Mouse (Mus musculus) heart, postnatal 36 days (tissue): ENCODE results near the gene Hdac4. TPM values are rescaled to one million over a fixed set of nuclear protein-coding genes. Genes with fewer than 3 reads are reported as not detected.
A peak's percentile ranks its signal among the peaks of the same experiment; 100 is the strongest.

Experiments used
- DNase-seq, 2 experiments: peaks; one replicate each; pipeline ENCODE4 v3.0.0; 2021 to 2022
- intact Hi-C: fragments of 180-260 bp; cut with DNase I; formaldehyde crosslinking; loops from one replicate; pipeline ENCODE4 v1.15.1; 2025
- total RNA-seq, 2 experiments: library from RNA; stranded (reverse); gene quantifications; 2 replicates each; pipeline ENCODE4 v1.2.3; 2021

The Hdac4 gene
- total RNA-seq, 2 experiments from 2014 or later, result 48.4 to 52.1 TPM

DNA sequence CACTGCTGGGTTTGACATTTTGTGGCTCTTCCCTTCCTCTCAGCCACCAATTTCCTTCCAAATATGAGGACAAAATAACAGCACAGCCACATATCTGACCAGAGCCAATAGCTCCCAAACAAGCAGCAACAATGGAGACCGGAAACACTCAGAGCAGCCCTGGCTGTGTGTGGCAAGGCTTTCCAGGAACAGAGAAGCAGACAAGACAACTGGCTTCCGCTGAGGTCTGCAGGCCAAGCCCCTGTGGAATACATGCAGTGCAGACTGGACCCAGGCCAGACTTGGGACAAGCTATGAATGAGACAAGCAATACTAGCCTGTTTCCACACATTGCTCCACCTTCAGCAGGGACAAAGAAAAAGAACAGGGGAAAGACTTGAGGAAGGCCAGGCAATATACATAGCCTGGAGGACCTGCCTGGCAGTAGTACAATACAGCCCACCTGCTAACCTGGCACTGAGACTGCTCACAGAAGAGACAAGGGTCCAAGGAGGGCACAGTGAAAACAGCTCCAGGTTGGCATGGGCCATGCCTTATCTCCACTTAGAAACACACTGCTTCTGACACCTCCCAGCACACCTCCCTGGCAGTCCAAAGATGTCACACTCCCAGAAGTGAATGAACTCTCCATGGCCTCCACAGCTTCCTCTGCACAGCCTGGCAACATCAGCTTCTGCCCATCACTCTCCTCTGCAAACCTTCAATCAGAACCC, 58.2 kb downstream of the Hdac4 start:
- intact Hi-C loops, result no loop called here
- peak; percentile 71 to 78 for DNase-seq

DNA sequence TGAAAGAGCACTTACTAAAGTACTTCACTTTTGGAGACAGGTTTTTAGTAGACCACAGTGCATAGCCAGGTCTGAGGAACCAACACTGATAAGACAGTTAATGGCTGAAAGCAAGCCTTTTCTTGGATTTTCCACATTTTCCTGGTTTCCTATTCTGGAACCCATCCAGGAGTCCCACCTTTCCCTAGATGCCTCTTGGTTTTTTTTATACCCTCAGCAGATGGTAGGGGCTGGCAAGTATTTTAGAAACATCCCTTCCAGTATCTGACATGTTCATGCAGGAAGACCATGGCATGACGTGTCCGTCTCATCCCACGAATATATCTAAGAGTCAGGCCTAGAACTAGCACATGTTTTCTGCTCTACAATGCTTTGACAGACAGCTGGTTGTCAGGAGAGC, 59.1 kb downstream of the Hdac4 start:
- no peak for DNase-seq
- intact Hi-C loops, result no loop called here

DNA sequence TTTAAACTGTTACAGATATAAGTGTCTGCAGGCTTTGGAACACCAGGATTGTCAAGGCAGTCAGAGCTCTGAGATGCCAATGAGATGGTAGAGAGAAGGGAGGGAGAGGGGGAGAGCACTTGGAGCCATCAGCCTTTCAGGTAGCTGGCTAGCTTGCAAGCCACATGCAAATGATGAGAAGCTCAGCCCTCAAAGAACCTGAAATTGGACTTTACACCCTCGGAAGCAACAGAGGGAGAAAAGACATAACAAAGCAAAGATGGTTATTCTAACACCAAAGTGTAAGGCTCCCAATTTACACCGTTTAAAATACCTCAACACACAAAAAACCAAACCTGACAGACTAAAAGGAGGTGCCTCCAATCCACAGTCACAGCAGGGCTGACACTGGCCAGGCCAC, 63.3 kb downstream of the Hdac4 start:
- intact Hi-C loops, result no loop called here
- no peak for DNase-seq

DNA sequence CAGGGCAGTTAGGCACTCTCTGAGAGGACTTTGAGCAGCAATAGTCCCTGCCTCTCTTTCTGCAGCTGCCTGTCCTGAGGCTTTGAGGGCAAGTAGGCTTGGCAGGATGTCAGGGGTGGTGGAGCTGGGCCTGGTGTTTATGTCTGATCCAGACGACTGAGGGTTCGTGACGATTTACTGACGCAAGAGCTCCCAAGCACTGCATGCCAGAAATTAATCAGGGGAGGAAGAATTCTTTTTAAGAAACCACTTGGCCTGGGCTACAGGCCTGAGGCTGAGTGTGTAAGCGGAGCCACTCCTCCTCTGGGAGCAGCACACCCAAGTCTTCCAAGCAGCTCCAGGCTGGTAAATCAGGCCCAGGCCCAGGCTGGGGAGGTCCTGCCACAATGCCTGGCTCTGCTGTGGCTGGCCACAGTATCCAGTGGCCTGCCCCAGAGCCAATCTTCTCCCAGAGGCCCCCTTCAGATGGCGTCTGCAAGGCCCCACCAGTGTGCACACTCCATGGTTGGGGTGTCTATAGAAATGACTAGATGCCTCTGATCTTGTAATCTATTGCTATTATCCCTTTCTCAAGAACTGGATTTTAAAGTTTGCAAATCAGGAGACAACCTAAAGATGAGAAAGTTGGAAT, 64.9 kb downstream of the Hdac4 start:
- peak; percentile 71 to 77 for DNase-seq
- intact Hi-C loops, result loop anchor here (2.0 kb wide), 2 partner anchors 18 to 48 kb away; no protein-coding TSS in a partner anchor

DNA sequence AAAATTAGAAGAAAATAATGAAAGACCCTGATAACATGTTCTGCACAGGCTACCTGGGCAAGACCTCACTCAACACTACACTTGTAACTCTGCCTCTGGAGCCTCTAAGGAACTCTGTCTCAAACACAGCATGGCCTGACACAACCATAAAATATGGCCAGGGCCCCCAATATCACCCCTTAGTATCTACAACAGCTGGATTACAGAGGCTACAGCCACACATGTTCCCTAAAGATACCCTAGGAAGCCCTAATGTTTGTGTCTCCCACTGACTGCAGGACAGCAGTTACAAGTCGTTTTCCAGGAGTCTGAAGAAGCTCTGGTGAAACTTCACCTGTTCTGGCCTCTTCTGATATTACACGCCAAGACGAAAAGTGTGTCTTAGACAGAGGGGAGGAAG, 65.7 kb downstream of the Hdac4 start:
- intact Hi-C loops, result loop anchor here (2.0 kb wide), 2 partner anchors 17 to 49 kb away; no protein-coding TSS in a partner anchor
- DNase-seq, result no peak

DNA sequence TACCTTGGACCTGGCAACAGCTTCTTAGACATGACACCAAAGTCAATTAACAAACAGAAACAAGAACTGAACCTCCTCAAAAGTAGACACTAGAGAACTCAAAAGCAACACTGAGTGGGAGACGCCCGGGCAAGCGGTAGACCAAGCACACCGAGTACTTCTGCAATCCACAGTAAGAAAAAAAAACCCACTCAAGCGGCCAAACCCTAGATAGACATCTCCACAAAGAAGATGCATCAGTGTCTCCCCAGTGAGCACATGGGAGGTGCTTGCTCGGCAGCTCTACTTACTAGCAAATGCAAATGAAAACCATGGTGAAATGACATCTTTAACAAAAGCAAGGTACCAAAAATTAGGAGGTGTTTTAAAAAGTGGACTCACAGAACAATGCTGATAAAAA, 67.7 kb downstream of the Hdac4 start:
- intact Hi-C loops, result no loop called here
- DNase-seq, result no peak

DNA sequence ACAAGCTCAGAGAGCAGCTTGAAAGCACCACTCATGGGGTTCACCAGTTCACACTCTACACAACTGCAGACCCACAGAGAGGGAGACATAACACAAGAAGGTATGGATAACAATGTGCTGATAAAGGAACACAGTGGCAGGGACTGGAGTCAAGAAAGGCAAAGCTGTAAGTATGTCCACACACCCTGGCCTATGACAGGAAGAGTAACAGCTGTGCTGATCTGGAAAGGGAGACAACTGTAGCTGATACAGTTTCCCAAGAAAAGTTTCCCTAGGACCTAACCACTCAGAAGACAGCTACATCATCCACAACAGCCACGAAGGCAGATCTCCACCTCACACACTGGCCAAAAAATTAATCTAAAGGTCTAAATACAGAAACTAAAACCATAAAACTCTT, 68.1 kb downstream of the Hdac4 start:
- DNase-seq, result no peak
- intact Hi-C loops, result no loop called here

DNA sequence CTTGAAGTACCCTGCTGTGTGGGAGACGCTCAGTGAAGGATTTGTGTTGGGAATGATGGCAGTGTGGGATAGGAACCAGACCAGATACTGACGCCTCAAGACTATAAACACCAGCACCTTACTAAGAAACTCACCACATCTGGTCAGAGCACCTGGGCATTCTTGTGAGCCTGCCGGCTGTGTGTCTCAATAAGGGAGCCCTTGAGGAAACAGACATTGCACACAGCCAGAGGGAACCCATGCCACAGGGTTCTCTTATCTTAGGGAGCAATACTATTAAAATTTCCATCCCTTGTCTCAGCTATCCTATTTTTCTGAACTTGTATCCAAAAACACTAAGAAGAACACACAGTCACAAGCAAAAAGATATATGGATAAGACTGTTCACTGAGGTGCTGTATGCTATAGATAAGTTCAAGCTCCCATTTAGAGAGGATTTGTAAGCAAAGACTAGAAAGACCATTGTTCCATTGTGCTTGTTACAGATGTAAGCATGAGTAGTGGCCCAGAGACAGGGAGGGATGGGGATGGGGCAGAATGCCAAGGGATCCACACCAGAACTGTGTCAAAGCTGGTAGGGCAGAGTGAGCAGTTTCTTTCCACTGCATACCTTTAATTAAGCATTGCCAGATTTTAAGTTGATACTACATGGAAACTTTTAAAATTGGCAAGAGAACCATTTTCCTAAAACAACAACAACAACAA, 70.8 kb downstream of the Hdac4 start:
- intact Hi-C loops, result no loop called here
- no peak for DNase-seq

DNA sequence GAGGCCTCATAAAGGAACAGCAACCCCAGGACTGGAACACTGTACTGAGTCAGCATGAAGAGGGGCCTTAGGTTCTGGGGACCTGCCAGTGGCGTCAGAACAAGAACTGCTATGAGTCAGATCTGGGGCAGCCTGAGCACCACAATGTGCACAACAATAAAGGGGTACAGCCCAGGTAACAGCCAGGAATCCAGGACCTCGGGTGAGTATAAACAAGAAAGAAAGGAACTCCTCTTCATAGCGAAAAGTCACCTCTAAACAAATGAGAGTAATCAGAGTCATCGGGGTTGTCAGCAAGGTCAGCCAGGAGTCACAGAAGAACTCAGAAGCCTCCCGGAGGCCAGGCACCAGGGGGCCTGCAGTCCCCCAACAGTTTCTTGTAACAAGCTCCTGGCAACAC, 76.2 kb downstream of the Hdac4 start:
- intact Hi-C loops, result no loop called here
- DNase-seq, result no peak

DNA sequence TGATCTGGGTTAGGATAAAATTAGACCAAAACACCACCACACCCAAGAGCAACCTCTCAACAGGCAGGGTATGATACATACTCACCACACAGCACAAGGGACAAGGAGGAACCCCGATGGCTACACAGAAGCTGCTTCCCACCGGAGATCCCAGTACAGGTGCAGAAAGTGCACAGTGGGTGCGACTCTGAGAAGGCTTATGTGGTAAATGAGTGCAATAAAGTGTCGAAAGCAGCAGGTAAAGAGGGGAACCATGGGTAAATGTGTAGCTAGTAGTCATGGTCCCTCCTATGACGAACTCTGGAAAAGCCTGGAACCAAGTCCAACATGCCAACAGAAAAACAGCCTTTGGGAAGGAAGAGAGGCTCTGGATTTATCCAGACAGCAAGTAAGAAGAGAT, 77.9 kb downstream of the Hdac4 start:
- intact Hi-C loops, result no loop called here
- DNase-seq, result no peak

DNA sequence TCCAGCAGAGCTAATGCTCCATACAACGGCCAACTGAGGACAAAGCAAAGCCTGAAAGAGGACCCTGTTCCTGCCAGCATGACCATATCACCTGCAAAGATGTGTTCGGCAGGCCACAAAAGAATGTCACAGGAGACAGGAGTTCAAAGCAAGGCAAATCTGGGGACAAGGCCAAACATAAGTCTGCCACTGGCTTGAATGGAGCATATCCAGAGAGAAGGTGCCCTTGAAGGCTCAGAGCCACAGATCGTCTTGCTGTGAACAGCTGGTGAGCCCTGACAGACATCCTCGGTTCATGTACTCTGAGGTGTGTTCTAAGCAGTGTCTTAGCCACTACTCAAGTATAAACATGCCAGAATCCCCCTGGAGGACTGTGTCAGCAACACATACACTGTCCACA, 79.3 kb downstream of the Hdac4 start:
- DNase-seq, result peak in 1 of 2 experiments; percentile 21
- intact Hi-C loops, result no loop called here

DNA sequence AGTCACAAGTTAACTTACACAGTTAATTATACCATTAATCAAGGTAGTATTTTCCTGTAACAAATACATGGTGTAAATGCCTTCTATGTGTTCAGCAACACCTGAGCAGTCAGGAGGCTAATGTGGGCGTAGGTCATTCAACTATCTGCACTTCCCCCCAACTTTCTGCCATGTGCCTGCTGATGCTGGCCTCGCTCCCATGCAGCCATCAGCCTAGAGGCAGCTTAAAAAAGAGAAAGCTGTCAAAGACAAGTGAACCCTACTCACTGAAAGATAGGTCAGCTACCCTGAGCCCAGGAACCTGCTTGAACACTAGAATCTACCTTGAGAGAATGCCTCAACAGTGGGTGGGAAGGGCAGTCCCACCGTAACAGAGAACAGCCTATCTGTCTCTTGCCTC, 81.4 kb downstream of the Hdac4 start:
- no peak for DNase-seq

DNA sequence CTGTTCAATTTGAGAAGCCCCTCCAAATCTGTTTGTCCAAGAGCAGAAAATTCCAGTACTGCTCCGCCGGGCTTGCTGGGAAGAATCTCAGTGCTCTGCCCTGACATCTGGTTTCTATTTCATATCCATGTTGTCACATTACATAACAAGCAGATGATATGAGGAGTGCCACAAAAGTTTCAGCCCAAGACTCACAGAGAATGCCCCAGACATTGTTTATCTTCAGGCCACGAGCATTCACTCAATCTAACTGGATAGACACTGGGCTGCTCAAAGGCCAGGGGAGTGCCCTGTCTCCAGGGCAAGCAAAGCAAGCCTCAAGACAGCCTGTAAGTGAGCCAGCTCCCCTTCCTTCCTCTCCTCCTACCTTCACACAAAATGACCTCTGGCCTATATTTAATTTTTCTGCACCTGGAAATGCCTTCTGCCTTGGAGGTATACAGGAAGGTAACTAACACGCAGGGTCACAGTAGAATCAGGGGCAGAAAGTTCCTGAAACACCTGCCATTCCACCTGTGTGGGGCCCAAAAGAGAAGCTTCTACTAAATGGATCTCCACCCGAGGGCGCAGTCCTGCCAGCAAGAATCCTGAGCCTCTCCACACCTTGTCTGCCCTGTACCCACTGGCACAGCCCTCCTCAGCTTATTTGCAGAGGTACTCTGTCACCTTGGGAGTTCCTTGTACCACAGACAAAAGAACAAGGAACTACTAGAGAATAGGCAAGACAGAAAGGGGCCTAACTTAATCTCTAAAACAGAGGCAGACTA, 82.1 kb downstream of the Hdac4 start:
- DNase-seq, result peak in 1 of 2 experiments; percentile 44
- intact Hi-C loops, result loop anchor here (2.0 kb wide), 1 partner anchor 17 kb away; no protein-coding TSS in a partner anchor

More for the DNA sequence above, 81.4 kb downstream of the Hdac4 start:
- intact Hi-C loops, result no loop called here

DNA sequence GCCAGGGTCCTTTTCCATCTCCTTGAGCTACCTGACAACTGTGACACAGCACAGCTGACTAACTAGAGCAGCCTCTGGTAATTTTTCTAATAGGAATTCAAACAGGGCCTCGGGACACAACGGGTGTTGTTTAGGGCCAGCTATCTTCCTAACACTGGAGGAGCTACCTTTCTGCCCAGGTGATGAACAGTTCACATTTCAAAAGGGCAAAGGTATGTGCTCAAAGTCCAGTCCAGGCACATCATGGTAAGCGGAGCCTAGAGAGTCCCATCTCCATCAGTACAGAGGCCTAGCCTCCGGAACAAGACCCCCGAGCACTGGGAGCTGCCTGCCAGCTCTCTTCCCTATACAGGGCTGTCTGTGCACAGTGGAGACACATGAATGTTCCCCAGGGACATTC, 82.9 kb downstream of the Hdac4 start:
- no peak for DNase-seq
- intact Hi-C loops, result loop anchor here (2.0 kb wide), 1 partner anchor 18 kb away; no protein-coding TSS in a partner anchor

DNA sequence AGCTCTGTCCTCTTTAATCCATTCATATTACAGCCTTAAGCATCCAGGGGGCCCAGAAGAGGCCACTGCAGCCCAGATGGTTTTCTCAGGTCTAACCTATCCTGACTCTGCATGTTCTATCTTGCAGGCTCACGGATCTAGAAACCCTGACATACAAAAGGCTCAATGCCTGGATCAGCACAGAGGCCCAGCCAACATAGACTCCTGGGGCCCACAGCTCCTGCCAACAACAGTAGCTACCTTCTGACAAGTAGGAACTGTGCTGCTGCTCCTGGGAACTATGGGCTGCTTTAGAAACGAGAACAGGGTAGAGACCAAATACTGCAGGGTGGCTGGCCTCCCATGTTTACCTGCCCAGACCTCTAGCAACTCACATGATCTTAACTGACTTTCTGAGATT, 83.9 kb downstream of the Hdac4 start:
- peak in 1 of 2 experiments; percentile 19 for DNase-seq
- intact Hi-C loops, result no loop called here

DNA sequence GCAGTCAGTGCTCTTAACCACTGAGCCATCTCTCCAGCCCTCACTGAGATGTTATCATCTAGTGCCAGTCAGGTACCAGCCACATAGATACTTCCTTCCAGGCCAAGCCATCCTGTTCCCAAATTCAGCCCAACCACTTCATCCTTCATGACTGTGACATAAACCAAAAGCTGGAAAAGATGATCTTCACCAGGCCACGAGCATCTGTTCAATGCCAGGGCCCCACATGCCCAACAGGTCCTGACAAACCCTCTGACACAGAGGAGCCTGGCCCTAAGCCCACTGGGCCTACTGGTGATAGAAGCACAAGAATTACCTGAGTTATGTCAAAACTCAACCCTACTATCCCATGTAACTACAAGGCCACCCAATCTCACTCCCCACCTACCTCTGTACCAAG, 84.5 kb downstream of the Hdac4 start:
- DNase-seq, result no peak
- intact Hi-C loops, result no loop called here

DNA sequence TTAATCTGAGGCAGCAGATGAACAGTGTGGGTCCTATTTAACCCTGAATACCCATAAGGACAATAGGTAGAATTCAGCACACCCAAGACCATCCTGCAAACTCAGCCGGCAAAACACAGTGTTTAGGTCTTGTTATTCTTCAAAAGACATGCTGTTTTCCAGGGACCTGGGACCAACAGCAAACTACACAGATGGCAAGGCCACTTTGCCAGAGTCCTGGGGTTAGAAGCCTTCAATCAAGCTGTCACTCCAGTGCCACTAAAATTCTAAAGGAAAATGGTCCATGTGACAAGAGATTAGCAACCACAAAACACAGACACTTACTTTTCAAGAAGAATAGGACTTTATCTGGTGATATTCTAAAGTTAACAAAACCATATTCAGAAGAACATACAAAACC, 86.3 kb downstream of the Hdac4 start:
- intact Hi-C loops, result loop anchor here (5.0 kb wide), 1 partner anchor 72 kb away; no protein-coding TSS in a partner anchor
- DNase-seq, result no peak

DNA sequence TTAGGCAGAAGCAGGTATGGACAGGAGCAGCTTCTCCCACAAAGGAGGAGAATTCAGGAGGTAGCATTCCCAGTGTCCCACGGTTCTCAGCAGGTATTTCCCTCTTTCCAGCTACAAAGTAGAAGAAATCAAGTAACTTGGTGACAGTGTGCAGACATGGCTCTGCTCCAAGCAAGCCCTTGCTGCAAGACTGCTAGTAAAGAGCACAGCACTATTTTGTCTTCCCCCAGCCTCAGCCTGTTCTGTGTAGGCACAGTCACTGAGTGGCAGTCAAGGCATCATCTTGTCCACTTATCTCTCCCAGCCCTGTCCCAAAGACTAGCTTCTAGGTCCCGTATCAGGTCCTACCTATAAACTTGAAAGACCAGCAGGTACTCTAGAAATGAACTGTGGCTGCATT, 86.9 kb downstream of the Hdac4 start:
- no peak for DNase-seq
- intact Hi-C loops, result loop anchor here (5.0 kb wide), 1 partner anchor 71 kb away; no protein-coding TSS in a partner anchor

DNA sequence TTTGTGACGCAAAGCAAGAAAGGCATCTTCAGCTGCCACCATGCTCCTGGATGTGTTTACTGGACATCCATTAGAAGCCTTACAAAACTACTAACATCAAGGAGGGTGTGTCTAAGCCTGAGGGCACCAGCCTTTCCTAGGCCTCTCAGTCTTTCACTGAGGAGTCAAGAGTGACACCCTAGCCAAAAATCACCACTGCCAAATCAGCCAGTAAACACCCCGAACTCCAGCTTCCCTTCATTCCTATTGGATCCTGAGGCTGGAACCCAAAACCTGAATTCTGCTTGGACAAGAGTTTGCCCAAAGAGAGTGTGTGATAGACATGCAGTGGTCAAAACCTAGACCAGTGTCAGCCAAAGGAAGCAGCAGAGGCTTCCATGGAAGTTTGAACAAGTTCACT, 87.5 kb downstream of the Hdac4 start:
- DNase-seq, result no peak
- intact Hi-C loops, result loop anchor here (5.0 kb wide), 1 partner anchor 71 kb away; no protein-coding TSS in a partner anchor

DNA sequence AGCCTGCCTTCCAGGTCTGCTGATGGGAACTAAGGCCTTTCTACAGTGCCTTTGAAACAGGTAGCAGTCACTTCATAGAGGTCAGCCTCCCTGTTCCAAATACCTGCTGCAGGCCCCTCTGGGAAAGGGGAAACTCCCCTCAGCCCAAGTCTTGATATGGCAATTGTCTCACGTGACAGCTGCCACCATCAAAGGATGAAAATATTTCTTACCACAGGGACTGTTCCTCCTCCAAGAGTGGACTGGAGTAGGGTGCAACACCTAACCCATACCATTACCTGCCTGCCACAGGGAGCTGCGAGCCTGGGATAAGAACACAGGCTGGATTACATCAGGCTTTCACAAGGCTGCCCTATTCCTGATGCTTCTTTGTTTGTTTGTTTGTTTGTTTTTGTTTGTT, 88.0 kb downstream of the Hdac4 start:
- DNase-seq, result no peak
- intact Hi-C loops, result loop anchor here (5.0 kb wide), 1 partner anchor 70 kb away; no protein-coding TSS in a partner anchor
